Mouse (Mus musculus): ENCODE measurements around the gene Mrpl47.

DNA sequence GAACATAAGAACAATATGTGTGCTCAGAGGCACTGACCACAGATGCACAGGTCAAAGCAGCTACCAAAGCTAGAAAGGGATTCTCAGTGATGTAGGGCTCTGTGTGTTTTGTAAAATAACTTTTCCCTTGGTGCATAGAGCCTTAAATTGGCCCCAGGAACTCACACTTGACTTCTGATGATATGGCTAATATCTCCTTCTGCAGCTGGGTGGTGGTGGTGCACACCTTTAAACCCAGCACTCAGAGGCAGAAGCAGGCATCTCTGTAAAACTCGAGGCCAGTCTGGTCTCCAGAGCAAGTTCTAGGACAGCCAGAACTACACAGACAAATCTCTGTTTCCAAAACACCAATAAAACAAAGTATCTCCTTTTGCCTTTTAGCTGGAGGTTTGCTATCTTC lies 46.5 kb downstream of the Mrpl47 start:
- TF ChIP-seq POLR2A (IDR thresholded peaks at IDR 0.05; ENCODE audit: control insufficient read depth, extremely low read depth, insufficient read depth, low read length, poor library complexity) (no peak), CTCF (IDR thresholded peaks at IDR 0.05; ENCODE audit: borderline replicate concordance, control insufficient read depth, extremely low read depth, insufficient read depth, low read length, poor library complexity) (no peak)
